Mouse (Mus musculus): Measurements from ENCODE around the gene Ppp1r21.

GRCm38 (mm10) chr17:88550981-88551940 is 21.3 kb downstream of the Ppp1r21 start:
- TF ChIP-seq MAZ (IDR thresholded peaks at IDR 0.05; ENCODE audit: low read depth, low read length) (no peak), E2F4 (IDR thresholded peaks at IDR 0.05; ENCODE audit: insufficient replicate concordance, low read depth, low read length) (no peak), USF1 (IDR thresholded peaks at IDR 0.05; ENCODE audit: low read depth, low read length) (no peak), GABPA (IDR thresholded peaks at IDR 0.05; ENCODE audit: insufficient replicate concordance, low read depth, low read length) (no peak), SMC3 (IDR thresholded peaks at IDR 0.05; ENCODE audit: low read depth, low read length) (no peak), CHD2 (IDR thresholded peaks at IDR 0.05; ENCODE audit: low read length) (peak; percentile 53; the same call in 1 of the 2 replicates)

All from CH12.LX (cell line).